ENCODE assay signal across 7 mouse cellular contexts in genomic region chr16:40685531-40685930, GRCm38 (mm10).
"Had no signal": no experiment of that assay in that cellular context is flagged by ENCODE, and none has a peak within 500 bp of the region (broad histone marks: within the 10 kb centered on the region; RNA-seq: fewer than 3 reads in every experiment).

No protein-coding gene starts in this region.

- DNase-seq: lung, adult 2 months; lung, postnatal 14 days; lung, postnatal 36 days; right cerebral cortex, postnatal 14 days; thymus, adult 2 months; thymus, postnatal 25 days; thymus, postnatal 4 days had no signal
